Mouse (Mus musculus): ENCODE results near the gene Fan1. TPM values are rescaled to one million over a fixed set of nuclear protein-coding genes. Genes with fewer than 3 reads are reported as not detected.

The Fan1 gene
- total RNA-seq, 4 experiments from 2014 or later: 13.0 to 13.6 (median 13.3) TPM

- no peak for DNase-seq (ENCODE audit: low spot score in 2 of 2)
Measured at GRCm38 (mm10) chr7:64332686-64333085, 41.2 kb downstream of the Fan1 start.

- no peak for DNase-seq (ENCODE audit: low spot score in 2 of 2)
Measured at GRCm38 (mm10) chr7:64331309-64331708, 42.6 kb downstream of the Fan1 start.

GRCm38 (mm10) chr7:64327486-64327885 lies 46.4 kb downstream of the Fan1 start:
- no peak for DNase-seq (ENCODE audit: low spot score in 2 of 2)

- peak; percentile 46 to 89 for DNase-seq (ENCODE audit: low spot score in 2 of 2)
Measured at GRCm38 (mm10) chr7:64326892-64327291, 47.0 kb downstream of the Fan1 start.

GRCm38 (mm10) chr7:64321658-64322057 lies 52.2 kb downstream of the Fan1 start:
- no peak for DNase-seq (ENCODE audit: low spot score in 2 of 2)

- DNase-seq (ENCODE audit: low spot score in 2 of 2): no peak
Measured at GRCm38 (mm10) chr7:64321125-64321524, 52.8 kb downstream of the Fan1 start.

GRCm38 (mm10) chr7:64312811-64313210 lies 61.1 kb downstream of the Fan1 start:
- no peak for DNase-seq (ENCODE audit: low spot score in 2 of 2)

- no peak for DNase-seq (ENCODE audit: low spot score in 2 of 2)
Measured at GRCm38 (mm10) chr7:64310756-64311155, 63.1 kb downstream of the Fan1 start.

- DNase-seq (ENCODE audit: low spot score in 2 of 2): no peak
Measured at GRCm38 (mm10) chr7:64310241-64310640, 63.7 kb downstream of the Fan1 start.

Other genes starting within 250 kb of the Fan1 start
- gene Trpm1, start 220.3 kb downstream of the Fan1 start, total RNA-seq (2022): 1 to 10 TPM in 2 of 4 experiments, under 1 TPM in 2; 0.23 to 4.2 (median 0.97) TPM
- gene Mtmr10, start 86.4 kb downstream of the Fan1 start, total RNA-seq (2022): 10 to 100 TPM; 17.7 to 23.7 (median 19.9) TPM
- gene Mphosph10, start 18.2 kb upstream of the Fan1 start, total RNA-seq (2022): 10 to 100 TPM; 14.2 to 18.7 (median 16.9) TPM
- 10 to 100 TPM; 43.9 to 54.1 (median 48.2) TPM for gene Mcee, start 18.5 kb upstream of the Fan1 start, total RNA-seq (2022)
- 100 to 1,000 TPM; 215 to 224 (median 220) TPM for gene Apba2, start 127.6 kb upstream of the Fan1 start, total RNA-seq (2022)